Mouse (Mus musculus): Measurements from ENCODE around the gene Clcn1. TPM values are rescaled to one million over a fixed set of nuclear protein-coding genes. Genes with fewer than 3 reads are reported as not detected.

The Clcn1 gene
- polyA plus RNA-seq, 1 experiment from 2014 or later, result 0.67 TPM

GRCm38 (mm10) chr6:42264626-42265312 is 21.7 kb upstream of the Clcn1 start, which contains the start of gene Casp2:
TSS of gene Casp2 (plus strand) at chr6:42264985.
- WGBS, result under 1% methylated on average over 46 of the region's 51 CpGs
- Histone ChIP-seq H3K4me1 (peaks cover 35% of the 10 kb centered on the region), H3K9ac (peak within 1 kb of the TSS; percentile 97), H3K27ac (replicated peaks) (peak within 1 kb of the TSS; percentile 92), H3K4me3 (peak within 1 kb of the TSS; percentile 90), H3K36me3 (peaks cover 26% of the 10 kb centered on the region), H3K4me2 (peak within 1 kb of the TSS; percentile 76), H3K9me3 (no peaks in the 10 kb centered on the region), H3K27me3 (replicated peaks) (peaks cover 10% of the 10 kb centered on the region)
- peak; percentile 97 for ATAC-seq (ENCODE audit: extremely low read depth, insufficient number of reproducible peaks, low FRiP score, low TSS enrichment)

- WGBS, result under 1% methylated on average over 21 of the region's 21 CpGs
- ATAC-seq (ENCODE audit: extremely low read depth, insufficient number of reproducible peaks, low FRiP score, low TSS enrichment), result no peak
- H3K4me1 ChIP-seq, result peaks cover 44% of the 10 kb centered on the region
Observed at GRCm38 (mm10) chr6:42265391-42266330, 20.8 kb upstream of the Clcn1 start.

GRCm38 (mm10) chr6:42270817-42271216 is 15.7 kb upstream of the Clcn1 start:
- Histone ChIP-seq H3K9ac (no peak overlapping the region), H3K27me3 (replicated peaks) (no peaks in the 10 kb centered on the region), H3K4me2 (peak overlapping the region; percentile 7; the same call in 1 of the 2 replicates), H3K27ac (replicated peaks) (peak overlapping the region; percentile 70), H3K4me3 (no peak overlapping the region), H3K36me3 (peaks cover 80% of the 10 kb centered on the region), H3K9me3 (no peaks in the 10 kb centered on the region), H3K4me1 (peaks cover 44% of the 10 kb centered on the region)
- ATAC-seq (ENCODE audit: extremely low read depth, insufficient number of reproducible peaks, low FRiP score, low TSS enrichment), result no peak

More at GRCm38 (mm10) chr6:42265391-42266330, 20.8 kb upstream of the Clcn1 start:
- H3K4me2 ChIP-seq, result peak overlapping the region; percentile 76
- H3K27me3 ChIP-seq (replicated peaks), result peaks cover 7% of the 10 kb centered on the region
- H3K9me3 ChIP-seq, result no peaks in the 10 kb centered on the region
- peak overlapping the region; percentile 90 for H3K4me3 ChIP-seq
- H3K9ac ChIP-seq, result peak overlapping the region; percentile 97
- H3K27ac ChIP-seq (replicated peaks), result peak overlapping the region; percentile 92
- H3K36me3 ChIP-seq, result peaks cover 35% of the 10 kb centered on the region

GRCm38 (mm10) chr6:42276151-42276550 is 10.3 kb upstream of the Clcn1 start:
- no peak overlapping the region for H3K4me2 ChIP-seq
- no peaks in the 10 kb centered on the region for H3K27me3 ChIP-seq (replicated peaks)
- no peaks in the 10 kb centered on the region for H3K9me3 ChIP-seq
- no peak for ATAC-seq (ENCODE audit: extremely low read depth, insufficient number of reproducible peaks, low FRiP score, low TSS enrichment)
- H3K4me1 ChIP-seq, result peaks cover 3% of the 10 kb centered on the region; the same call in 1 of the 2 replicates
- H3K4me3 ChIP-seq, result no peak overlapping the region
- H3K9ac ChIP-seq, result no peak overlapping the region
- H3K27ac ChIP-seq (replicated peaks), result no peak overlapping the region
- H3K36me3 ChIP-seq, result peaks cover 93% of the 10 kb centered on the region
- 65% methylated on average over 2 of the region's 2 CpGs for WGBS

GRCm38 (mm10) chr6:42282865-42283528 is 3.5 kb upstream of the Clcn1 start:
- H3K27ac ChIP-seq (replicated peaks), result peak overlapping the region; percentile 71
- no peak overlapping the region for H3K4me2 ChIP-seq
- no peaks in the 10 kb centered on the region for H3K27me3 ChIP-seq (replicated peaks)
- ATAC-seq (ENCODE audit: extremely low read depth, insufficient number of reproducible peaks, low FRiP score, low TSS enrichment), result no peak
- peaks cover 70% of the 10 kb centered on the region for H3K36me3 ChIP-seq
- no peak overlapping the region for H3K9ac ChIP-seq
- H3K4me1 ChIP-seq, result peaks cover 28% of the 10 kb centered on the region
- H3K4me3 ChIP-seq, result no peak overlapping the region
- WGBS, result 50% methylated on average over 5 of the region's 5 CpGs
- no peaks in the 10 kb centered on the region for H3K9me3 ChIP-seq

GRCm38 (mm10) chr6:42287562-42287961 is 1.1 kb downstream of the Clcn1 start:
- H3K9ac ChIP-seq, result no peak overlapping the region
- H3K36me3 ChIP-seq, result peaks cover 39% of the 10 kb centered on the region
- H3K27ac ChIP-seq (replicated peaks), result no peak overlapping the region
- peaks cover 24% of the 10 kb centered on the region for H3K4me1 ChIP-seq
- H3K4me3 ChIP-seq, result no peak overlapping the region
- no peak overlapping the region for H3K4me2 ChIP-seq
- no peaks in the 10 kb centered on the region for H3K9me3 ChIP-seq
- H3K27me3 ChIP-seq (replicated peaks), result no peaks in the 10 kb centered on the region
- ATAC-seq (ENCODE audit: extremely low read depth, insufficient number of reproducible peaks, low FRiP score, low TSS enrichment), result no peak

GRCm38 (mm10) chr6:42293327-42293726 is 6.8 kb downstream of the Clcn1 start:
- H3K9me3 ChIP-seq, result no peaks in the 10 kb centered on the region
- no peak overlapping the region for H3K9ac ChIP-seq
- no peak overlapping the region for H3K4me3 ChIP-seq
- no peaks in the 10 kb centered on the region for H3K27me3 ChIP-seq (replicated peaks)
- H3K4me2 ChIP-seq, result no peak overlapping the region
- WGBS, result 86% methylated on average over 6 of the region's 6 CpGs
- peaks cover 24% of the 10 kb centered on the region for H3K36me3 ChIP-seq
- H3K4me1 ChIP-seq, result peaks cover 13% of the 10 kb centered on the region; the same call in 1 of the 2 replicates
- no peak for ATAC-seq (ENCODE audit: extremely low read depth, insufficient number of reproducible peaks, low FRiP score, low TSS enrichment)
- H3K27ac ChIP-seq (replicated peaks), result no peak overlapping the region

- no peak overlapping the region for H3K9ac ChIP-seq
- no peak overlapping the region for H3K27ac ChIP-seq (replicated peaks)
- ATAC-seq (ENCODE audit: extremely low read depth, insufficient number of reproducible peaks, low FRiP score, low TSS enrichment), result no peak
- no peaks in the 10 kb centered on the region for H3K27me3 ChIP-seq (replicated peaks)
- H3K9me3 ChIP-seq, result no peaks in the 10 kb centered on the region
- H3K4me2 ChIP-seq, result no peak overlapping the region
- H3K36me3 ChIP-seq, result peaks cover 33% of the 10 kb centered on the region
- H3K4me3 ChIP-seq, result no peak overlapping the region
- 52% methylated on average over 3 of the region's 3 CpGs for WGBS
- H3K4me1 ChIP-seq, result peaks cover 13% of the 10 kb centered on the region; the same call in 1 of the 2 replicates
Observed at GRCm38 (mm10) chr6:42295549-42296094, 9.1 kb downstream of the Clcn1 start.

- Histone ChIP-seq H3K4me3 (no peak overlapping the region), H3K9me3 (no peaks in the 10 kb centered on the region), H3K4me1 (peaks cover 13% of the 10 kb centered on the region; the same call in 1 of the 2 replicates), H3K9ac (no peak overlapping the region), H3K36me3 (peaks cover 14% of the 10 kb centered on the region), H3K27ac (replicated peaks) (no peak overlapping the region), H3K4me2 (no peak overlapping the region), H3K27me3 (replicated peaks) (no peaks in the 10 kb centered on the region)
- no peak for ATAC-seq (ENCODE audit: extremely low read depth, insufficient number of reproducible peaks, low FRiP score, low TSS enrichment)
- WGBS, result 78% methylated on average over 5 of the region's 5 CpGs
Observed at GRCm38 (mm10) chr6:42299362-42299761, 12.9 kb downstream of the Clcn1 start.

GRCm38 (mm10) chr6:42309816-42310378 is 23.4 kb downstream of the Clcn1 start:
- whole genome bisulfite sequencing, result 45% methylated on average over 8 of the region's 8 CpGs
- Histone ChIP-seq H3K27me3 (replicated peaks) (no peaks in the 10 kb centered on the region), H3K36me3 (peaks cover 38% of the 10 kb centered on the region), H3K9ac (no peak overlapping the region), H3K9me3 (no peaks in the 10 kb centered on the region), H3K4me1 (no peaks in the 10 kb centered on the region), H3K4me3 (no peak overlapping the region), H3K4me2 (no peak overlapping the region), H3K27ac (replicated peaks) (no peak overlapping the region)
- no peak for ATAC-seq (ENCODE audit: extremely low read depth, insufficient number of reproducible peaks, low FRiP score, low TSS enrichment)
